Mouse (Mus musculus) heart, postnatal 0 days (tissue): Measurements from ENCODE around the gene Fgfr2.

Experiments used
- CTCF ChIP-seq: IDR thresholded peaks from 2 replicates; pipeline ENCODE4 v1.5.1; 2016; ENCODE audit warnings: antibody characterized with exemption, control low read depth, low read depth
- EP300 ChIP-seq: IDR thresholded peaks from 2 replicates; pipeline ENCODE4 v1.6.1; 2016; ENCODE audit warnings: antibody characterized with exemption, low read depth

GRCm38 (mm10) chr7:132949968-132950367, 173.2 kb downstream of the Fgfr2 start:
- TF ChIP-seq CTCF = no peak
- no peak for TF ChIP-seq EP300
